Mouse (Mus musculus) neural tube, embryonic 11.5 days (tissue): ENCODE data around the gene Nog. TPM values are rescaled to one million over a fixed set of nuclear protein-coding genes. Genes with fewer than 3 reads are reported as not detected.

Source experiments
- ATAC-seq: fragments of 200-750 bp; cut with Nextera tagmentation; 2 replicates; pipeline ENCODE4 v1.8.0; 2017; ENCODE audit warnings: moderate number of reproducible peaks, mild to moderate bottlenecking, moderate TSS enrichment, moderate library complexity; ENCODE audit not compliant: insufficient read depth, low FRiP score, low TSS enrichment
- DNase-seq: peaks from one replicate; pipeline ENCODE4 v3.0.0-alpha.2; 2015; ENCODE audit warnings: low spot score
- H3K27ac ChIP-seq: fragments of 300-500 bp; sonication (generic); 2 replicates; pipeline ENCODE4 v1.5.1; 2014; ENCODE audit warnings: low read depth, mild to moderate bottlenecking, low read length
- H3K27me3 ChIP-seq: fragments of 300-500 bp; sonication (generic); 2 replicates; pipeline ENCODE4 v1.6.1; 2014; ENCODE audit warnings: mild to moderate bottlenecking, low read length, mixed read lengths; ENCODE audit not compliant: control insufficient read depth, insufficient read depth
- H3K36me3 ChIP-seq: fragments of 300-500 bp; sonication (generic); 2 replicates; pipeline ENCODE4 v1.6.1; 2014; ENCODE audit warnings: mild to moderate bottlenecking, low read length, moderate library complexity, mixed read lengths; ENCODE audit not compliant: control insufficient read depth, insufficient read depth
- H3K4me1 ChIP-seq: fragments of 300-500 bp; sonication (generic); 2 replicates; pipeline ENCODE4 v1.6.1; 2014; ENCODE audit warnings: low read length, mixed read lengths; ENCODE audit not compliant: control insufficient read depth, insufficient read depth
- H3K4me2 ChIP-seq: fragments of 300-500 bp; sonication (generic); 2 replicates; pipeline ENCODE4 v1.6.1; 2014; ENCODE audit warnings: low read depth, mild to moderate bottlenecking, moderate library complexity
- H3K4me3 ChIP-seq: fragments of 300-500 bp; sonication (generic); 2 replicates; pipeline ENCODE4 v1.5.1; 2014; ENCODE audit warnings: low read depth, low read length
- H3K9ac ChIP-seq: fragments of 300-500 bp; sonication (generic); 2 replicates; pipeline ENCODE4 v1.6.1; 2014; ENCODE audit warnings: mild to moderate bottlenecking, low read length
- H3K9me3 ChIP-seq: fragments of 300-500 bp; sonication (generic); 2 replicates; pipeline ENCODE4 v1.6.1; 2016; ENCODE audit warnings: low read length; ENCODE audit not compliant: control insufficient read depth
- WGBS: fragments of 180-500 bp; shearing (Covaris S2); extraction: QIAGEN DNeasy Blood & Tissue Kit; methylation state at CpG from one replicate; pipeline ENCODE4 v1.1.7; 2014; 5-methylcytosine and 5-hydroxymethylcytosine counted together
- polyA plus RNA-seq: library from polyadenylated mRNA; unstranded; fragments of >200 nt; fragmentation: Nextera tagmentation; extraction: Ambion mirVana; gene quantifications from 2 replicates; pipeline ENCODE4 v1.2.1, GENCODE M21; 2014

Nog gene
- polyA plus RNA-seq = 2.9 and 3.5 TPM in 2 replicates

- Histone ChIP-seq H3K27me3 (peaks cover 15% of the 10 kb centered on the region), H3K9me3 (no peaks in the 10 kb centered on the region), H3K4me3 (peak within 1 kb of the TSS; percentile 66), H3K9ac (peak within 1 kb of the TSS; percentile 66), H3K4me2 (peak within 1 kb of the TSS; percentile 69), H3K4me1 (peaks cover 12% of the 10 kb centered on the region), H3K27ac (peak within 1 kb of the TSS; percentile 73), H3K36me3 (no peaks in the 10 kb centered on the region)
- WGBS = under 1% methylated on average over 86 of the region's 97 CpGs
- DNase-seq (peak; percentile 80), ATAC-seq (peak; percentile 50)
Observed at GRCm38 (mm10) chr11:89302056-89302815, at the start of gene Nog. Gene Nog (minus strand): TSS chr11:89302332.

GRCm38 (mm10) chr11:89340238-89340637 is 38.1 kb upstream of the Nog start:
- Histone ChIP-seq H3K36me3 (no peaks in the 10 kb centered on the region), H3K4me1 (no peaks in the 10 kb centered on the region), H3K9ac (no peak overlapping the region), H3K27ac (no peak overlapping the region), H3K4me2 (no peak overlapping the region), H3K9me3 (no peaks in the 10 kb centered on the region), H3K4me3 (no peak overlapping the region), H3K27me3 (no peaks in the 10 kb centered on the region)
- no peak for ATAC-seq
- DNase-seq = no peak
- 49% methylated on average over 12 of the region's 12 CpGs for whole genome bisulfite sequencing

DNA sequence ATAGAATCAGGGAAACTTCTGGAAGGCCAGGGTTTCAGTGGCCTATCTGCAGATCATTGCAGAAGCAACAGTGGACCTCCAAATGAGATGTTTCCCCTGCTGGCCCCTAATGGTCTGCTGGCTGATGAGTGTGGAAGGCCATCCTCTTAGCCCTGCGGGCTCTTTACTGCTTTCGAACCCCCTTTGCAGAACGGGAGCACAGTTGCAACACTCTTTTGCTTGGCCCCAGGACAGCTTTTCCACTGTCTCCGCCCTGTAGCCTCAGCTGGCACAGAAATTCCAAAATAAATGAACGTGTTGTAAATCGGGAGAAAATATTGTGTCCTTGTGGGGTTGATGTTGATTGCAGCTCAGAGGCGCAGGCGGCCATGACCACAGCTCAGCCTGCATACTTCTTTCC is 37.7 kb upstream of the Nog start:
- H3K4me1 ChIP-seq = no peaks in the 10 kb centered on the region
- no peak overlapping the region for H3K27ac ChIP-seq
- WGBS = 77% methylated on average over 8 of the region's 8 CpGs
- H3K9ac ChIP-seq = no peak overlapping the region
- no peaks in the 10 kb centered on the region for H3K36me3 ChIP-seq
- H3K27me3 ChIP-seq = no peaks in the 10 kb centered on the region
- H3K4me3 ChIP-seq = no peak overlapping the region
- ATAC-seq (no peak), DNase-seq (no peak)
- H3K9me3 ChIP-seq = no peaks in the 10 kb centered on the region
- H3K4me2 ChIP-seq = no peak overlapping the region

DNA sequence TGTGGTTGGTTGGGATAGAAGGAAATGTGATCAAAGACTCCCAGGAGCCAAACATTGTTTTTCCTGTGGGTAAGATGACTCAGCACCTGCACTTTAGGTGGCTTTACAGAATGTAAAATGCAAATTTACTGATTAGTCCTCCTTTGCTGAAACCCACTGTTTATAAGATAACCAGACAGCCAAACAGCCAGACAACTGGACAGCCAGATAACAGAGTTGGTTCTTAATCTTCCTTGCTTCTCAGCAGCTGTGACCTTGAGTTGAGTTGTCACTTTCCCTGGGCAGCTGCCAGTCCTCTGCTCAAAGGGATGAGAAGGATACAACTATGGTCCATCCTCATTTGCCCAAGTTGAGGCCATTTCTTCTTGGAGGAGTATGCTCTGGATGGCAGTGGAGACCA is 35.8 kb upstream of the Nog start:
- H3K4me1 ChIP-seq = no peaks in the 10 kb centered on the region
- no peak overlapping the region for H3K9ac ChIP-seq
- no peaks in the 10 kb centered on the region for H3K27me3 ChIP-seq

DNA sequence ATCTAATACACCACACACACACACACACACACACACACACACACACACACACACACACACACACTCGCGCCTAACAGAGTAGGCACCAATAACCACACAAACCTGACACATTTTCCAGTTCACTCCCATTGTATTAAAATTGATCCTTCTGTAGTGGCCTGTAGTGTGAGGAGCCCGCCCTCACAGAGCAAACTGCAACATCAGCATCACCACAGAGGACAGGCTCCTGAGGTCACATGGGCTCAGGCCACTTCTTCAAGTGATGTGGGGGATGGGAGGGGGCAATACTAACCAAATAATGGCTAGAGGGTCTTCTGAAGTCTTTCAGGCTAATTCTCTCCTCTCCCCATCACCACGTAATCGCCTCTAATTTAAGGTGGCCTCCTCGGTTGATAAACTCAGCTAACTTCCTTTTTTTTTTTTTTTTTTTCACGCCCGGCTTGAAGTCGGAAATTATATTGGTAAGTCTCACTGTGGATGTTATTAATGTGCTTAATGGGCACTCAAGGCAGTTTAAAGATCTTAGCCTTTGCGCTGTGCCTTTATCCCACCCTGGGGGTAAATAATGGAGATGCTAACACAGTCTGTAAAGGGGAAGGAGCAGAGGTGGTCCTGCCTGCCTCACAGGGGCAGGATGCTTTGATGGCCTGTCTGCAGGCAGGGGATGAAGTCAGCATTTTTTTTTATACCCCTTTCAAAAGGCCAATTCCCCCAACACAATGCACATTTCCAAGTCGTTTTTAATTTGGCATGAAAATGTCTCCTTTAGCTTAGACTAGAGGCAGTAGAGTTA is 25.2 kb upstream of the Nog start:
- H3K9me3 ChIP-seq = no peaks in the 10 kb centered on the region
- no peak overlapping the region for H3K4me3 ChIP-seq
- no peaks in the 10 kb centered on the region for H3K27me3 ChIP-seq
- ATAC-seq = no peak
- H3K27ac ChIP-seq = no peak overlapping the region
- H3K9ac ChIP-seq = no peak overlapping the region
- WGBS = 34% methylated on average over 11 of the region's 11 CpGs
- no peak overlapping the region for H3K4me2 ChIP-seq
- DNase-seq = no peak
- no peaks in the 10 kb centered on the region for H3K36me3 ChIP-seq
- H3K4me1 ChIP-seq = 0 out of 2 replicates have a peak, but pooled peaks cover 3% of the 10 kb centered on the region

More for the DNA sequence above, 35.8 kb upstream of the Nog start:
- Histone ChIP-seq H3K4me2 (no peak overlapping the region), H3K27ac (no peak overlapping the region), H3K4me3 (no peak overlapping the region), H3K9me3 (no peaks in the 10 kb centered on the region), H3K36me3 (no peaks in the 10 kb centered on the region)
- DNase-seq (no peak), ATAC-seq (no peak)

DNA sequence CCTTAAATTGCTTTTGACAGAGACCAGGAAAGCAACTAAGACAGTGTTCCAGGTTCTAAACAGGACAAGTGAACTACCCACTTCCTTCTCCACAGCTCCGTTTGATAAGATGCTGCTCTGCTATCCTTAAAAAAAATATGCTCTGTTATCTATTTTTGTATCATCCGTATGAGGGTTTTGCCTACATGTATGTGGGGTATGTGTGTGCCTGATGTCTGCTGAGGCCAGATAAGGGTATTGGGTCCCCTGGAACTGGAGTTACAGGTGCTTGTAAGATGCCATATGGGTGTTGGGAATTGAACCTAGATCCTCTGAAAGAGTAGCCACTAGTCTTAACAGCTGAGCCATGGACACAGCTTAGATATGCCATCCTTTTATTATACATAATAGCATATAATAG is 19.6 kb upstream of the Nog start:
- Histone ChIP-seq H3K9ac (no peak overlapping the region), H3K4me3 (no peak overlapping the region), H3K27ac (no peak overlapping the region), H3K36me3 (no peaks in the 10 kb centered on the region), H3K4me1 (peaks cover 4% of the 10 kb centered on the region), H3K9me3 (no peaks in the 10 kb centered on the region), H3K4me2 (no peak overlapping the region), H3K27me3 (no peaks in the 10 kb centered on the region)
- 88% methylated on average over 2 of the region's 2 CpGs for WGBS
- ATAC-seq (no peak), DNase-seq (no peak)

DNA sequence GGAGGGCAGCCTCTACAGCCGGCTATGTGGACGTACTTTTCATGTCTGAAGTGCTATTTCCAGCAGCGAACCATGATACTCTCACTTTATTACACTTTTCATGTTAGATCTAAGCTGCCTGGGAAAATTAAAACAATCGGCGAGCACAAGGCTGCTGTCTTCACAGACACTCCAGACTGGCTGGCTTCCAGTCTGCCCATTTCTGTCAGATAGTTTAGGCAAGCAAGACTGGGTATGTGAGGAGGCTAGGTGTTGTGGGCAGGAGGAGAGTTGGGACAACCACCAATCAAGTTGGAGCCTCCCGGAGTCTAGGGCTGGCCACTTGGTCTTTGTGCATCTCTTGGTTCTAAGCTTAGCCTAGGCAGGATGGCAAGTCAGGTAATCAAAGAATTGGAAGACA is 17.5 kb upstream of the Nog start:
- Histone ChIP-seq H3K4me1 (peaks cover 4% of the 10 kb centered on the region), H3K36me3 (no peaks in the 10 kb centered on the region), H3K4me3 (no peak overlapping the region), H3K27ac (no peak overlapping the region), H3K27me3 (no peaks in the 10 kb centered on the region), H3K9me3 (no peaks in the 10 kb centered on the region), H3K4me2 (no peak overlapping the region), H3K9ac (no peak overlapping the region)
- WGBS = 79% methylated on average over 6 of the region's 6 CpGs
- DNase-seq = no peak
- ATAC-seq = no peak

GRCm38 (mm10) chr11:89318324-89318723 is 16.2 kb upstream of the Nog start:
- no peaks in the 10 kb centered on the region for H3K9me3 ChIP-seq
- peaks cover 4% of the 10 kb centered on the region for H3K4me1 ChIP-seq
- no peak overlapping the region for H3K27ac ChIP-seq
- peak; percentile 60; the same call in 1 of the 2 replicates for ATAC-seq
- H3K36me3 ChIP-seq = no peaks in the 10 kb centered on the region
- H3K9ac ChIP-seq = no peak overlapping the region
- WGBS = 6% methylated on average over 8 of the region's 8 CpGs
- H3K4me2 ChIP-seq = 0 out of 2 replicates have a peak overlapping the region, but pooled peaks have one; percentile 15
- no peak for DNase-seq
- no peaks in the 10 kb centered on the region for H3K27me3 ChIP-seq
- H3K4me3 ChIP-seq = no peak overlapping the region
